Mouse (Mus musculus) spleen, adult 2 months (tissue): ENCODE data around the gene Lypd6b. TPM values are rescaled to one million over a fixed set of nuclear protein-coding genes. Genes with fewer than 3 reads are reported as not detected.

Experiments
- DNase-seq, 2 experiments: peaks; one replicate each; pipeline versions ENCODE4 v3.0.0 to v3.0.0-alpha.2; 2012 to 2021; ENCODE audit warnings: low spot score in 2 of 2, low read depth in 1 of 2
- H3K27ac ChIP-seq: fragments of 200-500 bp; 2 replicates; pipeline ENCODE4 v1.5.1; 2012; ENCODE audit warnings: low read length, inconsistent platforms; ENCODE audit not compliant: insufficient read depth
- H3K27me3 ChIP-seq: fragments of 200-500 bp; 2 replicates; pipeline ENCODE4 v1.6.1; 2012; ENCODE audit warnings: mild to moderate bottlenecking, moderate library complexity, low read length, inconsistent platforms; ENCODE audit not compliant: control insufficient read depth, insufficient read depth
- H3K36me3 ChIP-seq: fragments of 200-500 bp; 2 replicates; pipeline ENCODE4 v1.6.1; 2012; ENCODE audit warnings: mild to moderate bottlenecking, low read length, inconsistent platforms; ENCODE audit not compliant: control insufficient read depth, insufficient read depth
- H3K4me1 ChIP-seq: fragments of 200-500 bp; 2 replicates; pipeline ENCODE4 v1.6.1; 2011; ENCODE audit warnings: inconsistent platforms; ENCODE audit not compliant: control insufficient read depth, insufficient read depth, insufficient read length
- H3K4me3 ChIP-seq: fragments of 200-500 bp; 2 replicates; pipeline ENCODE4 v1.5.1; 2011; ENCODE audit warnings: mild to moderate bottlenecking, inconsistent platforms; ENCODE audit not compliant: insufficient read depth, insufficient read length; ENCODE audit errors: extremely low read depth
- CTCF ChIP-seq: fragments of 200-500 bp; IDR thresholded peaks from 2 replicates; pipeline ENCODE4 v1.5.1; 2011; ENCODE audit warnings: mild to moderate bottlenecking, inconsistent platforms; ENCODE audit not compliant: insufficient read depth, insufficient read length, insufficient replicate concordance; ENCODE audit errors: extremely low read depth
- POLR2A ChIP-seq: fragments of 200-500 bp; IDR thresholded peaks from 2 replicates; pipeline ENCODE4 v1.6.1; 2011; ENCODE audit warnings: low read depth, low read length, inconsistent platforms
- WGBS: fragments of 180-500 bp; shearing (Covaris S2); methylation state at CpG from one replicate; pipeline ENCODE4 v1.1.7; 2018; 5-methylcytosine and 5-hydroxymethylcytosine counted together
- polyA plus RNA-seq: library from polyadenylated mRNA; depleted of rRNA; stranded (reverse); fragments of >200 nt; gene quantifications from 2 replicates; pipeline ENCODE4 v1.2.3, GENCODE M21; 2012; rRNA removed

Gene Lypd6b
- polyA plus RNA-seq, 1 experiment = 0.51 TPM

DNA sequence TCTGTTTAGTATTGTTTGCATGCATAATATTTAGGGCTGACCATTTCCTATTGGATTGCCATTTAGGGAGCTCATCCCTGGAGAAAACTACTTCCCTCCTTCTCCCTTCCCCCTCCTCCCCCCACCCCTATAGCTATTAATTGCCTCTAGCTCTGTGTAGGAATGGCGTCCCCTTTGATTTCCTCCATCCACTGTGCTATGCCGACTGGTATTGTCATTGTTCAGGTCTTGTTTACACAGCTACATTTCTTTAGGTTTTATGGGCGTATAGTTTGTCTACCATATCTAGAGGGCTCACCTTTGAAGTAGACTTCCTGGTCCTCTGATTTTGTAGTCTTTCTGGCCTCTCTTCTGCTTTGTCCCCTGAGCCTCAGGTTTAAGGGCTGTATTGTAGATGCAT, 197.3 kb downstream of the Lypd6b start:
- Histone ChIP-seq H3K4me1 (no peaks in the 10 kb centered on the region), H3K4me3 (no peak overlapping the region), H3K27ac (no peak overlapping the region), H3K36me3 (no peaks in the 10 kb centered on the region), H3K27me3 (no peaks in the 10 kb centered on the region)
- DNase-seq = no peak
- WGBS = 78% methylated on average over 3 of the region's 3 CpGs
- TF ChIP-seq CTCF (no peak), POLR2A (no peak)

DNA sequence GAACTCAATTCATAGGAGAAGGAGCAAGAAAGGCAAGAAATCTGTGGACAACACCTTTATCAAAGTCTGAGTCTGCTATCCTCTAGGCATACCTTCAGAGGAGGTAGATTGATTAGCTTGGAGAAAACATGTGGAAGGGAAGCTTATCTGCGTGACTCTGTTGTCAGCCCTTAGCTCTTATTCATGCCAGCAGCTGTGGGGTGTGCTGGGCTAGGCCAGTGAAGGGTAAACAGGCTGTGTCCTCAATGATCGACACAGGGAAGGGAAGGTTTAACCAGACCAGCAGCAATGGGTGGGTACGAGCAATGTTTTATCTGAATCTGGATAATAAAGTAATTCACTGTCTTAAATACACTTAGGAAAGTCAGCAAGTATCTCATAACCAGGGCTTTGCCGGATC, 208.4 kb downstream of the Lypd6b start:
- DNase-seq = no peak
- Histone ChIP-seq H3K27ac (no peak overlapping the region), H3K4me1 (no peaks in the 10 kb centered on the region), H3K4me3 (no peak overlapping the region), H3K36me3 (no peaks in the 10 kb centered on the region), H3K27me3 (no peaks in the 10 kb centered on the region)
- TF ChIP-seq CTCF = no peak
- no peak for TF ChIP-seq POLR2A
- 85% methylated on average over 4 of the region's 4 CpGs for WGBS

DNA sequence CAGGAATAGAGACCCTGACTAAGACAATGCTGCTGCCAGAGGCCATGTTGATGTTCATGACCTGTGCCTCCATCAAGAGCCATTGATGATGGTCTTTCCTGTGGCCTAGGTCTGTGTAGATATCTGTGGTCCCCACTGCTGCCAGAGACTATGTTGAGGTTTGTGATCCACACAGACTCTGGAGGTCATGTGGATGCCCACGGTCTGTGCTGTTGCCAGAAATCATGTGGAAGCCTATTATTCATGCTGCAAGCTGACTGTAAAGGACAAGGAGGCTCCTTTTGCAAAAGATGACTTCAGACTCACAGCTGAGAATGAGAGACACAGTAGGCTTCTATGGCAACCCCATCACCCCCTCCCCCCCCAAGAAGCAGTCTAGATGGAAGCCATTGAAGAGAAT, 209.7 kb downstream of the Lypd6b start:
- no peaks in the 10 kb centered on the region for H3K4me1 ChIP-seq
- no peak for TF ChIP-seq POLR2A
- H3K27me3 ChIP-seq = no peaks in the 10 kb centered on the region
- H3K4me3 ChIP-seq = no peak overlapping the region
- no peak for DNase-seq
- WGBS = 82% methylated on average over 1 of the region's 1 CpGs
- H3K27ac ChIP-seq = no peak overlapping the region
- no peaks in the 10 kb centered on the region for H3K36me3 ChIP-seq

Other genes starting within 250 kb of the Lypd6b start
- 0.09 and 0.21 TPM in 2 replicates for gene Kif5c, start 168.4 kb upstream of the Lypd6b start, polyA plus RNA-seq